Mouse (Mus musculus): ENCODE measurements at regions not wholly inside any gene's neighbourhood (a gene's known extent, or its start where the extent isn't known, plus 50 kb on each side); places are given as distances from the start of the nearest gene placed in this dataset.
"Not testable (repeated sequence)": the region's sequence is repeated elsewhere in the genome, so short reads cannot be mapped to it uniquely, and the experiment has no call there.

- Histone ChIP-seq H3K9me3 (no peaks in the 10 kb centered on the region), H3K36me3 (no peaks in the 10 kb centered on the region), H3K9ac (no peak overlapping the region), H3K4me1 (no peaks in the 10 kb centered on the region), H3K4me2 (no peak overlapping the region), H3K4me3 (no peak overlapping the region), H3K27me3 (no peaks in the 10 kb centered on the region), H3K27ac (no peak overlapping the region)
- WGBS = 74% methylated on average over 8 of the region's 8 CpGs
- ATAC-seq (ENCODE audit: insufficient number of reproducible peaks, low FRiP score, low TSS enrichment, low read depth) = no peak
Observed at GRCm38 (mm10) chr3:18787531-18788176, 839.4 kb downstream of the Cypt12 start.

GRCm38 (mm10) chr3:18802794-18803193 lies 825.7 kb downstream of the 1700064H15Rik start:
- Histone ChIP-seq H3K9me3 (no peaks in the 10 kb centered on the region), H3K4me1 (no peaks in the 10 kb centered on the region), H3K9ac (no peak overlapping the region), H3K27me3 (no peaks in the 10 kb centered on the region), H3K4me3 (no peak overlapping the region), H3K27ac (no peak overlapping the region), H3K4me2 (no peak overlapping the region), H3K36me3 (no peaks in the 10 kb centered on the region)
- WGBS = 65% methylated on average over 3 of the region's 3 CpGs
- no peak for ATAC-seq (ENCODE audit: insufficient number of reproducible peaks, low FRiP score, low TSS enrichment, low read depth)

GRCm38 (mm10) chr3:18828788-18829320 lies 799.6 kb downstream of the 1700064H15Rik start:
- not testable (repeated sequence) for H3K4me2 ChIP-seq; H3K36me3 ChIP-seq; H3K9ac ChIP-seq; H3K27me3 ChIP-seq; H3K4me1 ChIP-seq; H3K27ac ChIP-seq; ATAC-seq (ENCODE audit: insufficient number of reproducible peaks, low FRiP score, low TSS enrichment, low read depth); H3K4me3 ChIP-seq; H3K9me3 ChIP-seq
- WGBS = 31% methylated on average over 2 of the region's 2 CpGs

- no peak overlapping the region for H3K4me2 ChIP-seq
- H3K9ac ChIP-seq = no peak overlapping the region
- no peaks in the 10 kb centered on the region for H3K9me3 ChIP-seq
- no peaks in the 10 kb centered on the region for H3K27me3 ChIP-seq
- H3K36me3 ChIP-seq = no peaks in the 10 kb centered on the region
- no peaks in the 10 kb centered on the region for H3K4me1 ChIP-seq
- no peak overlapping the region for H3K4me3 ChIP-seq
- ATAC-seq (ENCODE audit: insufficient number of reproducible peaks, low FRiP score, low TSS enrichment, low read depth) = no peak
- WGBS = 40% methylated on average over 4 of the region's 4 CpGs
- no peak overlapping the region for H3K27ac ChIP-seq
Observed at GRCm38 (mm10) chr3:18868117-18868739, 760.2 kb downstream of the 1700064H15Rik start.

GRCm38 (mm10) chr3:18868758-18869157 lies 759.7 kb downstream of the 1700064H15Rik start:
- H3K9me3 ChIP-seq = no peaks in the 10 kb centered on the region
- H3K27me3 ChIP-seq = no peaks in the 10 kb centered on the region
- H3K4me2 ChIP-seq = no peak overlapping the region
- no peak for ATAC-seq (ENCODE audit: insufficient number of reproducible peaks, low FRiP score, low TSS enrichment, low read depth)
- no peaks in the 10 kb centered on the region for H3K4me1 ChIP-seq
- no peak overlapping the region for H3K9ac ChIP-seq
- H3K36me3 ChIP-seq = no peaks in the 10 kb centered on the region
- H3K27ac ChIP-seq = no peak overlapping the region
- H3K4me3 ChIP-seq = no peak overlapping the region
- WGBS = 18% methylated on average over 2 of the region's 2 CpGs

DNA sequence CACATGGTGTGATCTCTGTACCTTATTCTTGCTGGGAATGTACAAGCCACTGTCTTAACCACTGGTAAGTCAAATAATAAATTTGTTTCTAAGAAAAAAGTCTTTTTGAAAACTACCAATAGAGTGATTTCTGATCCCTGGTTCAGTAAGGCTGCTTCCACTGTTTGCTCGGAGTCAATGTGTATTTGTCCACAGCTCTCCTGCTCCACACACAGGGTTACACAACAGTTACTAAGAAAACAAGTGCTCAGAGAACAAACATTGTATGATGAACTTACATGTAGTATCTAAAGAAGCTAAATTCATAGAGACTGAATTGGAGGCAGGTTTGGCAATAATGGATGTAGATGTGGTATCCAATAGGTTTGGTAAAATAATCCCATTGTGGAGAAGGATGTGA lies 751.4 kb downstream of the 1700064H15Rik start:
- no peaks in the 10 kb centered on the region for H3K9me3 ChIP-seq
- no peak overlapping the region for H3K27ac ChIP-seq
- ATAC-seq (ENCODE audit: insufficient number of reproducible peaks, low FRiP score, low TSS enrichment, low read depth) = no peak
- H3K36me3 ChIP-seq = no peaks in the 10 kb centered on the region
- 90% methylated on average over 1 of the region's 1 CpGs for WGBS
- no peaks in the 10 kb centered on the region for H3K27me3 ChIP-seq
- H3K4me2 ChIP-seq = no peak overlapping the region
- H3K4me1 ChIP-seq = no peaks in the 10 kb centered on the region
- H3K4me3 ChIP-seq = no peak overlapping the region
- no peak overlapping the region for H3K9ac ChIP-seq

GRCm38 (mm10) chr3:18877572-18877971 lies 750.9 kb downstream of the 1700064H15Rik start:
- 74% methylated on average over 3 of the region's 3 CpGs for WGBS
- Histone ChIP-seq H3K4me1 (no peaks in the 10 kb centered on the region), H3K9ac (no peak overlapping the region), H3K27ac (no peak overlapping the region), H3K36me3 (no peaks in the 10 kb centered on the region), H3K9me3 (no peaks in the 10 kb centered on the region), H3K27me3 (no peaks in the 10 kb centered on the region), H3K4me3 (no peak overlapping the region), H3K4me2 (no peak overlapping the region)
- ATAC-seq (ENCODE audit: insufficient number of reproducible peaks, low FRiP score, low TSS enrichment, low read depth) = no peak

DNA sequence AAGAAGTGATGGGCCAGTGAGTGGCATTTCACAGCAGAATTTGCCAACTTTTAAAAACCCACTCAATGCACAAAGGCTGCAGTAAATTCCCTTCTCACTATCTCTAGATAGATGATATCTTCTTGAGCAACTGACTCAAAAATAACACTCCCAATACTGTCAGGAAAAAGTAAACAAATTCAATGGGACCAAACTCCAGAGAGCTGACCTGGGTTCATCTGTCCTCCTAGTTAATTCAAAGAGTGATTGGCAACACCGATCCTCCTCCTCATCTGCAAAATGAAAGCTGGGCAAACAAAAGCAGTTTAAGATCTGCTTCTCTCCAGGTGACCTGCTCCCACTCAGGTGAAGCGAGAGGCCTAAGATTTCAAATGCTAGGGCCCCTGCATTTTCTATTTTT lies 747.3 kb downstream of the 1700064H15Rik start:
- Histone ChIP-seq H3K4me1 (no peaks in the 10 kb centered on the region), H3K9me3 (no peaks in the 10 kb centered on the region), H3K4me3 (no peak overlapping the region), H3K27ac (no peak overlapping the region), H3K27me3 (no peaks in the 10 kb centered on the region), H3K4me2 (no peak overlapping the region), H3K9ac (no peak overlapping the region), H3K36me3 (no peaks in the 10 kb centered on the region)
- WGBS = 73% methylated on average over 2 of the region's 2 CpGs
- ATAC-seq (ENCODE audit: insufficient number of reproducible peaks, low FRiP score, low TSS enrichment, low read depth) = no peak

DNA sequence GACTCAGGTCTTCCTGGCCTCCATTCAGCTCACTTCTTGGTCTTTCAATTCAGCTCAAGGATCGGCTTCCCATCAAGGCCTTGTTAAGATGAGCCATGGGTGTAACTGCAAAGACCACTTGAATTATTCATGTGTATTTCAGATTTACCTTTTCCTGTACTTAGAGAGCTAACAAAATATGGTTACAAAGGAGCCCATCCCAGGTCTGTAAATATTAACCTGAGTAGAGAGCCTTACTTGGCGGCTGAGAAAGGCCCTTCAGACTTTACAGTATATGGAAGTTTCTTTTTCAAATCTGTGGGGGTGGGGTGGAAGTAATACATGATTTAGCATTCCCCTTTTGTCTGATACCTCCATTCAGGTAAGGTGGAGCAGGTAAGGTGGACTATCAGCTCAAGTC lies 735.7 kb downstream of the 1700064H15Rik start:
- H3K9me3 ChIP-seq = no peaks in the 10 kb centered on the region
- H3K4me2 ChIP-seq = no peak overlapping the region
- ATAC-seq (ENCODE audit: insufficient number of reproducible peaks, low FRiP score, low TSS enrichment, low read depth) = no peak
- H3K9ac ChIP-seq = no peak overlapping the region
- no peak overlapping the region for H3K4me3 ChIP-seq
- WGBS = 85% methylated on average over 2 of the region's 2 CpGs
- no peaks in the 10 kb centered on the region for H3K4me1 ChIP-seq
- H3K27me3 ChIP-seq = no peaks in the 10 kb centered on the region
- no peaks in the 10 kb centered on the region for H3K36me3 ChIP-seq
- H3K27ac ChIP-seq = no peak overlapping the region

- Histone ChIP-seq H3K4me1 (no peaks in the 10 kb centered on the region), H3K36me3 (no peaks in the 10 kb centered on the region), H3K27ac (no peak overlapping the region), H3K4me3 (no peak overlapping the region), H3K27me3 (no peaks in the 10 kb centered on the region), H3K9ac (no peak overlapping the region), H3K9me3 (no peaks in the 10 kb centered on the region), H3K4me2 (no peak overlapping the region)
- no peak for ATAC-seq (ENCODE audit: insufficient number of reproducible peaks, low FRiP score, low TSS enrichment, low read depth)
- WGBS = 55% methylated on average over 3 of the region's 3 CpGs
Observed at GRCm38 (mm10) chr3:18905769-18906168, 722.7 kb downstream of the 1700064H15Rik start.

- WGBS = 64% methylated on average over 5 of the region's 5 CpGs
- H3K9ac ChIP-seq = no peak overlapping the region
- no peaks in the 10 kb centered on the region for H3K36me3 ChIP-seq
- ATAC-seq (ENCODE audit: insufficient number of reproducible peaks, low FRiP score, low TSS enrichment, low read depth) = no peak
- no peaks in the 10 kb centered on the region for H3K27me3 ChIP-seq
- no peaks in the 10 kb centered on the region for H3K4me1 ChIP-seq
- H3K9me3 ChIP-seq = no peaks in the 10 kb centered on the region
- no peak overlapping the region for H3K27ac ChIP-seq
- no peak overlapping the region for H3K4me2 ChIP-seq
- H3K4me3 ChIP-seq = no peak overlapping the region
Observed at GRCm38 (mm10) chr3:18906210-18906609, 722.3 kb downstream of the 1700064H15Rik start.

DNA sequence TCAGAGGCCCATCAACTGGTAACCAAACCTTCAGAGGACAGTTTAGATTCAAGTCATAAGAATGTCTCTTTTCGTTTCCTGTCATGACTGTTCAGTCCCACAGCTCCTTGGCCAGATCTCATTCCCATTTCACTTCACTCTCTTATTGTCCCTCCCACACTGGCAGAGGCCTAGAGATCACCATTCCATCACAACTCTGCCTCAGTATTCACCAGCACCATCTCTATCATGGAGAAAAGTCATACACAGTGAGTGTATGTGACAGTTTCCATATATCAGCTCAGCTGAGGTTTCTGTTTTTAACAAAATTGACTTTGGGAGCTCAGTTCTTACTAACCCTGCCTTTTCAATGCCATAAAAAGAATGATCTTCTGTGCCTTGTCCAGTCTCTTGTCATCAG lies 719.7 kb downstream of the 1700064H15Rik start:
- Histone ChIP-seq H3K27me3 (no peaks in the 10 kb centered on the region), H3K4me1 (no peaks in the 10 kb centered on the region), H3K9me3 (no peaks in the 10 kb centered on the region), H3K4me2 (no peak overlapping the region), H3K4me3 (no peak overlapping the region), H3K27ac (no peak overlapping the region), H3K36me3 (no peaks in the 10 kb centered on the region), H3K9ac (no peak overlapping the region)
- WGBS = 88% methylated on average over 1 of the region's 1 CpGs
- no peak for ATAC-seq (ENCODE audit: insufficient number of reproducible peaks, low FRiP score, low TSS enrichment, low read depth)

Measured in limb, embryonic 15.5 days (tissue).